Mouse (Mus musculus) thymus, adult 2 months (tissue): ENCODE results near the gene Mthfd2. TPM values are rescaled to one million over a fixed set of nuclear protein-coding genes. Genes with fewer than 3 reads are reported as not detected.

ENCODE experiments used
- DNase-seq: peaks from one replicate; pipeline ENCODE4 v3.0.0; 2021
- H3K27ac ChIP-seq: fragments of 200-500 bp; 2 replicates; pipeline ENCODE4 v1.5.1; 2012; ENCODE audit warnings: low read length, control low read depth; ENCODE audit not compliant: control insufficient read depth, insufficient read depth
- H3K27me3 ChIP-seq: fragments of 200-500 bp; 2 replicates; pipeline ENCODE4 v1.6.1; 2012; ENCODE audit warnings: mild to moderate bottlenecking, low read length, moderate library complexity, mixed read lengths; ENCODE audit not compliant: control insufficient read depth, insufficient read depth
- H3K36me3 ChIP-seq: fragments of 200-500 bp; 2 replicates; pipeline ENCODE4 v1.6.1; 2012; ENCODE audit warnings: mild to moderate bottlenecking, low read length, moderate library complexity; ENCODE audit not compliant: control insufficient read depth, insufficient read depth
- H3K4me1 ChIP-seq: fragments of 200-500 bp; replicated peaks from 2 replicates; pipeline ENCODE4 v1.6.1; 2012; ENCODE audit warnings: low read length; ENCODE audit not compliant: control insufficient read depth, insufficient read depth
- H3K4me3 ChIP-seq: fragments of 200-500 bp; 2 replicates; pipeline ENCODE4 v1.5.1; 2012; ENCODE audit warnings: mild to moderate bottlenecking, low read length, control low read depth, moderate library complexity; ENCODE audit not compliant: control insufficient read depth, insufficient read depth
- CTCF ChIP-seq: fragments of 200-500 bp; IDR thresholded peaks from 2 replicates; pipeline ENCODE4 v1.5.1; 2012; ENCODE audit warnings: mild to moderate bottlenecking, control low read depth, low read length, moderate library complexity, borderline replicate concordance; ENCODE audit not compliant: control insufficient read depth, poor library complexity, insufficient read depth; ENCODE audit errors: extremely low read depth
- POLR2A ChIP-seq: fragments of 200-500 bp; IDR thresholded peaks from 2 replicates; pipeline ENCODE4 v1.6.1; 2012; ENCODE audit warnings: mild to moderate bottlenecking, low read length, control low read depth, moderate library complexity; ENCODE audit not compliant: control insufficient read depth, poor library complexity, insufficient read depth; ENCODE audit errors: extremely low read depth
- WGBS: fragments of 180-500 bp; shearing (Covaris S2); methylation state at CpG from one replicate; pipeline ENCODE4 v1.1.7; 2018; 5-methylcytosine and 5-hydroxymethylcytosine counted together
- polyA plus RNA-seq: library from polyadenylated mRNA; depleted of rRNA; stranded (reverse); fragments of >200 nt; gene quantifications from 2 replicates; pipeline ENCODE4 v1.2.3, GENCODE M21; 2012

Gene Mthfd2
- polyA plus RNA-seq, 1 experiment, result 15.9 TPM

GRCm38 (mm10) chr6:83317108-83317741, 8.5 kb downstream of the Mthfd2 start:
- Histone ChIP-seq H3K4me3 (peak overlapping the region; percentile 100), H3K36me3 (no peaks in the 10 kb centered on the region), H3K4me1 (peaks cover 10% of the 10 kb centered on the region), H3K27me3 (no peaks in the 10 kb centered on the region), H3K27ac (no peak overlapping the region)
- WGBS, result under 1% methylated on average over 52 of the region's 52 CpGs
- TF ChIP-seq POLR2A (peak; percentile 48), CTCF (peak; percentile 91; the same call in 1 of the 2 replicates)
- peak; percentile 95 for DNase-seq

GRCm38 (mm10) chr6:83316022-83316421, 9.7 kb downstream of the Mthfd2 start:
- no peak for TF ChIP-seq POLR2A
- no peak for TF ChIP-seq CTCF
- 33% methylated on average over 10 of the region's 10 CpGs for WGBS
- no peak for DNase-seq
- Histone ChIP-seq H3K27ac (no peak overlapping the region), H3K36me3 (no peaks in the 10 kb centered on the region), H3K4me1 (peaks cover 12% of the 10 kb centered on the region), H3K4me3 (no peak overlapping the region), H3K27me3 (no peaks in the 10 kb centered on the region)

GRCm38 (mm10) chr6:83315293-83315692, 10.4 kb downstream of the Mthfd2 start:
- DNase-seq, result no peak
- Histone ChIP-seq H3K36me3 (peaks cover 3% of the 10 kb centered on the region; the same call in 1 of the 2 replicates), H3K4me3 (no peak overlapping the region), H3K27ac (no peak overlapping the region), H3K27me3 (no peaks in the 10 kb centered on the region), H3K4me1 (peaks cover 12% of the 10 kb centered on the region)
- TF ChIP-seq CTCF (no peak), POLR2A (no peak)

GRCm38 (mm10) chr6:83312514-83312913, 13.2 kb downstream of the Mthfd2 start:
- Histone ChIP-seq H3K36me3 (peaks cover 9% of the 10 kb centered on the region; the same call in 1 of the 2 replicates), H3K27ac (no peak overlapping the region), H3K4me1 (peaks cover 12% of the 10 kb centered on the region), H3K27me3 (no peaks in the 10 kb centered on the region), H3K4me3 (no peak overlapping the region)
- 26% methylated on average over 8 of the region's 8 CpGs for WGBS
- DNase-seq, result no peak
- TF ChIP-seq CTCF (no peak), POLR2A (no peak)

- Histone ChIP-seq H3K4me1 (peaks cover 12% of the 10 kb centered on the region), H3K36me3 (peaks cover 9% of the 10 kb centered on the region; the same call in 1 of the 2 replicates), H3K4me3 (no peak overlapping the region), H3K27ac (no peak overlapping the region), H3K27me3 (no peaks in the 10 kb centered on the region)
- no peak for TF ChIP-seq POLR2A
- TF ChIP-seq CTCF, result no peak
- no peak for DNase-seq
- 50% methylated on average over 7 of the region's 7 CpGs for WGBS
Observed at GRCm38 (mm10) chr6:83312021-83312420, 13.7 kb downstream of the Mthfd2 start.

- Histone ChIP-seq H3K27ac (no peak overlapping the region), H3K4me1 (peaks cover 8% of the 10 kb centered on the region), H3K27me3 (no peaks in the 10 kb centered on the region), H3K4me3 (no peak overlapping the region), H3K36me3 (peaks cover 17% of the 10 kb centered on the region)
- no peak for TF ChIP-seq CTCF
- no peak for TF ChIP-seq POLR2A
- DNase-seq, result no peak
- WGBS, result 98% methylated on average over 11 of the region's 11 CpGs
Observed at GRCm38 (mm10) chr6:83311206-83311605, 14.5 kb downstream of the Mthfd2 start.

GRCm38 (mm10) chr6:83309017-83309416, 16.7 kb downstream of the Mthfd2 start:
- peaks cover 22% of the 10 kb centered on the region for H3K36me3 ChIP-seq
- WGBS, result 95% methylated on average over 7 of the region's 7 CpGs
- no peak overlapping the region for H3K27ac ChIP-seq
- peaks cover 5% of the 10 kb centered on the region for H3K4me1 ChIP-seq
- H3K4me3 ChIP-seq, result no peak overlapping the region
- H3K27me3 ChIP-seq, result no peaks in the 10 kb centered on the region
- TF ChIP-seq CTCF, result no peak
- TF ChIP-seq POLR2A, result no peak
- no peak for DNase-seq

GRCm38 (mm10) chr6:83302264-83302663, 23.4 kb downstream of the Mthfd2 start:
- DNase-seq, result no peak
- 88% methylated on average over 5 of the region's 5 CpGs for WGBS
- Histone ChIP-seq H3K27ac (no peak overlapping the region), H3K36me3 (peaks cover 12% of the 10 kb centered on the region), H3K4me1 (no peaks in the 10 kb centered on the region), H3K4me3 (no peak overlapping the region), H3K27me3 (no peaks in the 10 kb centered on the region)
- TF ChIP-seq POLR2A (no peak), CTCF (no peak)
